ENCODE assay signal across 17 mouse cellular contexts in genomic region chr10:14082275-14082674, GRCm38 (mm10).
A peak's percentile ranks its signal among the peaks of the same experiment; 100 is the strongest.
DNase-seq lines count a peak whose midpoint lies in the region; ATAC-seq lines count a peak whose summit lies in the region.
"Had no signal": no experiment of that assay in that cellular context is flagged by ENCODE, and none has a peak within 500 bp of the region (broad histone marks: within the 10 kb centered on the region; RNA-seq: fewer than 3 reads in every experiment).

No protein-coding gene starts in this region.

- H3K9ac ChIP-seq in forebrain, embryonic 12.5 days: no peak overlapping the region
- H3K9ac ChIP-seq in midbrain, embryonic 16.5 days (ENCODE audit: low read depth, low read length): no peak overlapping the region
- H3K9ac ChIP-seq: intestine, embryonic 15.5 days; liver, embryonic 13.5 days; neural tube, embryonic 12.5 days had no signal

- H3K9me3 ChIP-seq in forebrain, embryonic 12.5 days: no peaks in the 10 kb centered on the region
- H3K9me3 ChIP-seq in midbrain, embryonic 16.5 days (replicated peaks; ENCODE audit: control insufficient read depth, low read length, poor library complexity, severe bottlenecking): no peaks in the 10 kb centered on the region
- H3K9me3 ChIP-seq: G1E; intestine, embryonic 15.5 days; liver, embryonic 13.5 days; neural tube, embryonic 12.5 days had no signal

- 68% methylated on average over 3 of the region's 3 CpGs for WGBS in forebrain, embryonic 12.5 days
- WGBS in midbrain, embryonic 16.5 days: 66% methylated on average over 3 of the region's 3 CpGs

- no peak overlapping the region for H3K4me3 ChIP-seq in forebrain, embryonic 12.5 days (replicated peaks)
- H3K4me3 ChIP-seq in midbrain, embryonic 16.5 days (ENCODE audit: low read depth, low read length): no peak overlapping the region
- H3K4me3 ChIP-seq: intestine, embryonic 15.5 days; liver, embryonic 13.5 days; neural tube, embryonic 12.5 days had no signal

- H3K27ac ChIP-seq in forebrain, embryonic 12.5 days: no peak overlapping the region
- H3K27ac ChIP-seq in midbrain, embryonic 16.5 days (ENCODE audit: low read length): no peak overlapping the region
- H3K27ac ChIP-seq: intestine, embryonic 15.5 days; liver, embryonic 13.5 days; neural tube, embryonic 12.5 days had no signal

- intact Hi-C loops in left cerebral cortex, postnatal 4 days (cut with DNase I): loop anchor here (10.0 kb wide), 1 partner anchor 517 kb away; no protein-coding TSS in a partner anchor
- intact Hi-C loops in left cerebral cortex, postnatal 36 days (cut with DNase I): no loop called here
- intact Hi-C loops in gastrocnemius, postnatal 36 days (cut with DNase I): no loop called here

- peak; percentile 60; the same call in 1 of the 2 replicates for ATAC-seq in forebrain, embryonic 12.5 days (ENCODE audit: low FRiP score)
- ATAC-seq in midbrain, embryonic 16.5 days: peak; percentile 52; the same call in 1 of the 2 replicates
- ATAC-seq: intestine, embryonic 15.5 days; lung, postnatal 0 days had no signal

- no peaks in the 10 kb centered on the region for H3K36me3 ChIP-seq in forebrain, embryonic 12.5 days (replicated peaks)
- H3K36me3 ChIP-seq in midbrain, embryonic 16.5 days (ENCODE audit: control insufficient read depth, insufficient read depth, low read length): no peaks in the 10 kb centered on the region
- H3K36me3 ChIP-seq: G1E; intestine, embryonic 15.5 days; liver, embryonic 13.5 days; neural tube, embryonic 12.5 days had no signal

- no peaks in the 10 kb centered on the region for H3K27me3 ChIP-seq in forebrain, embryonic 12.5 days
- H3K27me3 ChIP-seq in midbrain, embryonic 16.5 days (ENCODE audit: control insufficient read depth, insufficient read depth, low read depth, low read length): no peaks in the 10 kb centered on the region
- H3K27me3 ChIP-seq: intestine, embryonic 15.5 days; liver, embryonic 13.5 days; neural tube, embryonic 12.5 days had no signal

- peaks cover 7% of the 10 kb centered on the region for H3K4me1 ChIP-seq in forebrain, embryonic 12.5 days
- H3K4me1 ChIP-seq in midbrain, embryonic 16.5 days (ENCODE audit: control insufficient read depth, insufficient read depth, low read length): peaks cover 2% of the 10 kb centered on the region; the same call in 1 of the 2 replicates
- H3K4me1 ChIP-seq: intestine, embryonic 15.5 days; neural tube, embryonic 12.5 days had no signal

- H3K4me2 ChIP-seq in forebrain, embryonic 12.5 days: no peak overlapping the region
- no peak overlapping the region for H3K4me2 ChIP-seq in midbrain, embryonic 16.5 days (ENCODE audit: low read length)
- H3K4me2 ChIP-seq: intestine, embryonic 15.5 days; liver, embryonic 13.5 days; neural tube, embryonic 12.5 days had no signal

- DNase-seq in left cerebral cortex, postnatal 4 days: peak; percentile 80
- no peak for DNase-seq in left cerebral cortex, postnatal 36 days (ENCODE audit: low spot score in 2 of 2)
- peak; percentile 82 to 93 for DNase-seq in cerebellum, adult 18-20 months
- no peak for DNase-seq in gastrocnemius, postnatal 36 days
- DNase-seq in gastrocnemius, postnatal 4 days (ENCODE audit: low spot score in 2 of 2): no peak
- DNase-seq: adrenal gland, postnatal 14 days; heart, adult 18-20 months; kidney, postnatal 10 days; liver, embryonic 13.5 days; retina, postnatal 1 day; spleen, adult 18-20 months had no signal

Comparison
In these comparisons a context has a peak if more than half of its experiments do, and no peak if none do; other contexts are left out.
1. DNase-seq: peak in left cerebral cortex, postnatal 4 days (single experiment) and cerebellum, adult 18-20 months (2 of 2); none in left cerebral cortex, postnatal 36 days (0 of 2), gastrocnemius, postnatal 36 days (0 of 2) and gastrocnemius, postnatal 4 days (0 of 2).